Mouse (Mus musculus): ENCODE measurements at regions not wholly inside any gene's neighbourhood (a gene's known extent, or its start where the extent isn't known, plus 50 kb on each side); places are given as distances from the start of the nearest gene placed in this dataset.
"Not testable (repeated sequence)": the region's sequence is repeated elsewhere in the genome, so short reads cannot be mapped to it uniquely, and the experiment has no call there.

DNA sequence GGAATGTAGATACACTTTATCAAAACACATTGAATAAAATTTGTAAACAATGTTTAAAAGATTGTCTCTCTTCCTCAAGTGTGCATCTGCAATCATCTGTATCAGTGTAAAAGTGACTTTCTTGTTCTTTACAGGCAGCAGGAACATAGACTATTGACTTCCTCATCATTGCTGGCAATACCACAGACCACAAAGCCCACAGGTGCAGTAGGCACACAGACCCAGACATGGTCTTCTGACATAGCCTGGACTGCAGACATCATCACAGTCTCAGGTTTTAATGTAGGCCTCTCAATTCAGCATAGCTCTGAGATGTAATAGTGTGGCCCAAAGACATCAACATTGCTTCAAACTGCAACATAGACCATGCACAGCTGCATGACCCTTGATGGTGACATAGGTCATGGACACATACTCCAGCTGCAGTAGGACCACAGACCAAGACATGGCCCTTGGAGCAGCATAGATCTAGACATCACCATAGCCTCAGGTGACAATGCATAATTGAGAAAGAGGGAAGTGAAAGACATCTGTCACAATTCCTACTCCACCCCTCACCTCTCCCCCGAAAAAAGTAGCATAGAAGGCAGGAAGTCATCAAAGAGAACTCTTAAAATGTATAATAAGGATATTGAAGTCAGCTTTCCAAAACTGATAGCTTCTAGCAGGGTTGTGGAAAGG, 74.1 kb upstream of the Speer2 start:
- DNase-seq (ENCODE audit: low spot score in 2 of 2) = no peak

DNA sequence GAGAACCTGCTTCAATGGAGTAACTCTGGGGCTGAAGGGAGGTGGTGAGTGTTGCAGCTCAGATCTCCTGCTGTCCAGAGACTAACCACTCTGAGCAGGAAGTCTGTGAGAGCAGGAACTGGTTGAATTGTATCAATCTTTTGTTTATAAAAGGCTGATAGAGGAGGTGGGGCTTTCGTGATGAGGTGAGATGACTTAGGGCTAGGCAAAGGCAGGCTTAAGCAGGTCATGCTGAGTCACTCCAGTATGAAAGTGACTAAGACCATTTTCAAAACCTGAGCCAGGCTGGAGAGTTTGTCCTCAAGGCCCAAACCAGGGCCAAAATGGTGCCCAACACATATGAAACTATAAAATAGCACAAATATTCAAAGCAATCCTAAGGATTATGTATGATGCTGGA, 80.1 kb upstream of the Speer2 start:
- DNase-seq (ENCODE audit: low spot score in 2 of 2) = no peak

DNA sequence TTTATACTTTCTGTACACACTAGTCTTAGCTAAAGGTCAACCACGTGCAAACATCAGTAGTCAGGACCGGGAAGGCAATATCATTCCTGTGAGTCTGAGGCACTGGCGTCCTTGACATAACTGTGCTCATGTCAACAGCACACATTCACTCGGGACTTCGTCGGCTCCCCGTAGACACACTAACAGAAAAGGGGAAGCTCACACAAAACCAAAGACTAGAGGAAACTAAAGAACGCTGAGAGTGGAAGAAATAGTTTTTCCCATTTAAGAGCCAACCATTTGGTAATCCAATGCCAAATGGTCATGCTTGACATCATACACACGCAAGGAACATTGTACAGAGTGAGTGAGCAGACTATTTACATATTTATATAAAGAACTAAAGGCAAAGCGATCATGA, 85.2 kb upstream of the Speer2 start:
- DNase-seq (ENCODE audit: low spot score in 2 of 2) = no peak

DNA sequence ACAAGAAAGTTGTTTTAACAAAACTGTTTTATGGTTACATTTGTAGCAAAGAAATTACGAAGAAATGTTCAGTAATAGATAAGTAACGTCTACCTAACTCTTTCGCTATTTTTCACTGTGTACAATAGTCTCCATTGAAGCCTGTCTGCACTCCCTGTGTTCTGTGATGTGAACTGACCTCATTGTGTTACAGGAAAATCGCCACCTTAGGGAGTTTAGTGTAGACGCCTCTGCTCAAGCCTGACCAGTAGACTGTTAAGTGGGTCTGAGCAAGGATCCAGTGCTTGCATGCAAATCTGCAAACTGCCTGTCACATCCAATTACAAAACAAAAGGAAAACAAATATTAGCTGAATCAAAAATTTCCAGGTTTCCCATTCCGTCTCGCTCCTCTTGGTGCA, 85.8 kb upstream of the Speer2 start:
- no peak for DNase-seq (ENCODE audit: low spot score in 2 of 2)

DNA sequence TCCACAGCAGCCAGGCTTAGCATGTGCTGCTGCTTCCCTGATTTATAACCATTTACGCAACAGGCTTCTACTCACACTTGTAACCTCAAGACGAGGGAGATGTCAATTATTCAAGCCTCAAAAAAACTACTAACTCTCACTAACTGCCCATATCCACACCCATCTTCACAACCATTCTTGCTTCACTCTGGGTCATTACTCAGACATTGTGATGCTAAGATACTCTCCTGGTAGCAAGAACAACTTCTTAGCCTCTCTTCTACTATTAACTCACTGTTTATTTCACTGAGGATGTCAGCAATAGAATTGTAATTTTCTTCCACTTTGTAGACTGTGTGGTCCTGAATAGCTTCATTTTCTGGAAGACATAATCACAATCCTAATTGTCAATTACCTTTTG, 88.0 kb upstream of the Speer2 start:
- DNase-seq (ENCODE audit: low spot score in 2 of 2) = no peak

DNA sequence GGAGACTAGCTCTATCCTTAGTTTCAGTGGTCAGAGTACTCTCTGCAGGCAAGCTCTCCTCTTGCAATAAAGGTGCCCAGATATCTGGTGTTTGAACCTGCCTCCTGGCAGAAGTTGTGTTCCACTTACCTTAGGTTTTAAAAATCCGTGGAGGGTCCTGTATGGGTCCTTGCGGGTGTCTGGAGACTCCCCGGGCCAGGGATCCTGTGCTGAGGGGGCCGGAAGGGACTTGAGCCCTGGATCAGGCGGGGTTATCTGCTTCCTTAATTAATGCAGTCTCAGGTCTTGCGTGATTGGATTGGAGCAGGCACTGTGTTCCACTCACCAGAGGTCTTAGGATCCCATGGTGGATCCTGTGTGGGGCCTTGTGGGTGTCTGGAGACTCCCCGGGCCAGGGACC, 103.0 kb upstream of the Speer2 start:
- DNase-seq (ENCODE audit: low spot score in 2 of 2) = not testable (repeated sequence)

DNA sequence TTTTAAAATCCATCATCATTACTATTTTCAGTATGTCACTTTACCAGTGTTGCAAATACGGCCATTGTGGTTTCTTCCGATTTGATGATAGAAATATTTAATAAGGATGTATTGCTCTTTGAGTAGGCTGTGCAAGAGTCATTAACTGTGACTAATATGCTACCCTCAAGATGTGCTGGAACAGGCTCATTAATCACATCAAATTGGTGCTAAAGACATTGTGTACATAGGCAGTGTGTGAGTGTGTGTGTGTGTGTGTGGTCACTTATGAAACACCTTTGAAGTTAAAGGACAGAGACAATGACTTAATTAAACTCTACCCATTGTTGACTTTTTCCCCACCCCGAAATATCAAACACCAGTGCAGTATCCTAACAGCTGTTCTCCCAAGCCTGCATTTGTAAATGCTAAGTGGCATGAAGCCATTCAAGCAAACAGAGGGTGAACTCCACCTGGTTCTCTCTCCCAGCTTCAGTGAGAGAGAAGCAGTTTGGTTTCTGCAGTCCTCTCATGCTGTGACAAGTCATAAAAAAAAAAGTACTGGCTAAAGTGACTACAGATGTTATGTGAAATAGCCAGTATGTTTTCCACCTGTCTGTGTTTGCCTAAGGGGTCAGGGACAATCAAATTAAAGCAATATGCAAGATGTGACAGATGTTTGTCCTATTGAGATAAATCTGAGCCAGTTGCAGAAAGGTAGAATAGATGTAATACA, 116.4 kb upstream of the Speer2 start:
- DNase-seq (ENCODE audit: low spot score in 2 of 2) = no peak

DNA sequence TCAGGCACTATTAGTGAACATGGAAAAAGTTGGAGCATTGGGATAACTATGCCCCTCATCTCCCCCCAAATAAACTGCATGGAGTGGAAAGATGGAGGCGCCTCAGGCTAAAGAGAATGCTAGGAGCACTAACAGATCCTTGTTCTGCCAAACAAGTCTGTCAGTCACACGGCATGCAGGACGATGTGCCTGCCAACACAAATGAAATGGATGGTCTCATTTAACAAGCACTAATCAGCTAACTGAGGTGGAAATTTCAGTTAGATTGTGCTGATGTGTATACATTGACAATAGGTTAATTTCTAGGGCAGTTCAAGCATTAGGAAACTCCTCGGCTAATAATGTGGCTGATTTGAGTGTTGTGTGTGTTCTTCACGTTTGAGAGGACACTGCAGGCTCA, 120.8 kb upstream of the Speer2 start:
- DNase-seq (ENCODE audit: low spot score in 2 of 2) = no peak

DNA sequence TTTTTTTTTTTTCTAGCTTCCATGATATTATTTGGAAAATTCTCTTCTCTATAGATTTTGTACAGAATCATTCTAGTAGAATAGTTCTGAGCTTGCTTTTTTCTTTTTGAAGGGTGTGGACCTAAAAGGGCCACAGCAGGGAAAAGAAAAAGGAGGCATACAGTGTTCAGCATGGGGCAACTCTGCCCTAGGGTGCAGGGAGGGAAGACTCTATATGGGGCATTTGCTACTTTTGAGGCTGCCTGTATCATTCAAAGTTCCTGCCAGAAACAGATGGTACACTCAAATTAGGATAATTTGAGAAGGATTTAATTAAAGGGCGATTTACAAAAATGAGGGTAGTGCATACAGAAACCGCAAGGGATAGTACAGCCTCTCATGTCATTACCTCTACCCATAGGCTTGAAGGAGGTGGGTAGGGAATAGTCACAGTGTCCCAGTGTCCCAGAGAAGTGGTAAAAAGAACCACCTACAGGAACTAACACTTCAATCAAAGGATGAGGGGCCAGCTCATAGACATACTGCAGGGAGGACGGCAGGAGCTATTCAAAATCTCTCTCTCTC, 128.4 kb upstream of the Speer2 start:
- no peak for DNase-seq (ENCODE audit: low spot score in 2 of 2)

DNA sequence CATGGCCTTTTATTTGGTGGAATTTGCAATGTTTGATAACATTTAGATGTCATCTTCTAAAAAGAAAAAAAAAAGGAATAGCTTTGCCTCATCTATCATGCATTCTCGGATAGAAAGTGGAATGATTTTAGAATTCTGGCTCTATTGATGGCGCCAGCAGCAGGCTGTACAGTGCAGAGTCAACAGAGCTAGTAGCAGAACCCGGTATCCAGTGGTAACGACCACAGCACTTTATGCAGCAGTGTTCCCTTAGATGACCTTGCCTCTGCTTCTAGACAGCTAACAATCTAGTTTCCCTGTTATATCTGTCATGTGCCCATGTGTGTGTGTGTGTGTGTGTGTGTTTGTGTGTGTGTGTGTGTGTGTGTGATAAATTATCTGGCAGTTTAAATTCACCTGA, 129.2 kb upstream of the Speer2 start:
- DNase-seq (ENCODE audit: low spot score in 2 of 2) = no peak

DNA sequence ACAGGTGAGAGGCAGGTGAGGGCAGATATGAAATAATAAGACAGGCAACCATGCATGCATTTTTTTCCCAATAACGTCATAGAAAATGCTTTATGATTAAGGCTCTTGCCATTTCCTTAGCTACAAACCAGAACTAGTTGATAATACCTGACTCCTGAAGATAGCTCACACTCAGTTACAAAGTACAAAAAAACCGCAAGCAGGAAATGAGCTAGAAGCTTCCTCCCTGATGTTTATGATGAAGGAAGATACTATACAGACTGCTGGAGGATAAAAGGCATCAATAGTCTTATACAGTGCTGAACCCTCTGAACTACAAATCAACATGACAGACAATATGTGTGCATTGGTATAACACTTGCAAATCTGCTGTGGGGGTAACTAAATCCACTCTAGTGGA, 143.3 kb upstream of the Speer2 start:
- DNase-seq (ENCODE audit: low spot score in 2 of 2) = no peak

DNA sequence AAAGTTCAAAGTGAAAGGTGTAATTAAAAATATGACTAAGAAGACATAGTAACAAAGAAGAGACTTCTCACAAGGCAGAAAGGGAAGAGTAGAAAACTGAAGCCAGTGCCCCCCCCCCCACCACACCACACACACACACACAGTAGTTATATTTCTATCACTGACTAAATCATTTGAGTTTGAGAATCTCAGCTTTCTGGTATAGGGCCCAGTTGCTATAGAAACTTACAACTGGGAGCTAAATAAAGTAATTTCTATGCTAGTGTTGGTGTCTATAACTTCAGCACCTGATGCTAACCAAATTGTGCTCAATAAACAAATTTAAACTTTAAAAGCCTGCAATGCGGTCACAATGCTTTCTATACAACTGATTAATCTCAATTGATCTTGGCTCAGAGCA, 153.4 kb upstream of the Speer2 start:
- no peak for DNase-seq (ENCODE audit: low spot score in 2 of 2)

DNA sequence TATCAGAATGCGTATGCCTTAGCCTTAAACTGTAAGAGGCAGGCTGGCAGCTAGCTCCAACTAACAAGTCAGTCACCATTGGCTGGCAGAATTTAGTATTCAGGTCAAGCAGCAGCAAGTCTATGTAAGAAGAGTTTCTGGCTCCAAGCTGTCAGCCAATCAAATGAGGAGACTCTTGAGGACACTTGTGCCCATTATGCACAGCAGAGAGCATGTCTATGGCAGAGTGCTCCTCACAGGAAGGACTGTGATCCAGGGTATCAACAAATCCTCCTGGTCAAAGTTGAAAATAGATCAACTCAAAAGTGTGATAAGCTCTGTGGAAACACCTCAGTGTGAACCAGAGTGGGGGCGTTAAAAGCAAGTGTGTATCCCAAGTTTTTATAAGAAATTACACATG, 156.0 kb upstream of the Speer2 start:
- DNase-seq (ENCODE audit: low spot score in 2 of 2) = no peak

DNA sequence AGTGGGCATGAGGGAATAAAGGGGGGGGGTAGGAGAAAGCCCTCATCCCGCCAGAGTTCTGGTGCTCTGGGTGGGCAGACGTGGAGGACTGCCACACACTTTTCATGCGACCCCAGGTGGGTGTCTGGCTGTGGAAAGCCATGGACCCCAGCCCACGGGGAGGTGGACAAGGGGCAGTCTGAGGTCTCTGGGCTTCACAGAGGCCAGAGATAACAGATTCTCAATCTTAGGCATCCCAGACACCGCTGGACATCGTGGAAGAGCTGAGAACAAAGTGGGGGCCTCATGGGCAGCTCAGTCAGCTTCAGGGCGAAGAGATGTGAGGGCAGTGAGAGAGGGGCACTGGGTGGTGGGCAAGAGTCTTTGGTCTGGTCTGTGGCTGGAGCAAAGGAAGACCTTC, 157.9 kb upstream of the Speer2 start:
- no peak for DNase-seq (ENCODE audit: low spot score in 2 of 2)

DNA sequence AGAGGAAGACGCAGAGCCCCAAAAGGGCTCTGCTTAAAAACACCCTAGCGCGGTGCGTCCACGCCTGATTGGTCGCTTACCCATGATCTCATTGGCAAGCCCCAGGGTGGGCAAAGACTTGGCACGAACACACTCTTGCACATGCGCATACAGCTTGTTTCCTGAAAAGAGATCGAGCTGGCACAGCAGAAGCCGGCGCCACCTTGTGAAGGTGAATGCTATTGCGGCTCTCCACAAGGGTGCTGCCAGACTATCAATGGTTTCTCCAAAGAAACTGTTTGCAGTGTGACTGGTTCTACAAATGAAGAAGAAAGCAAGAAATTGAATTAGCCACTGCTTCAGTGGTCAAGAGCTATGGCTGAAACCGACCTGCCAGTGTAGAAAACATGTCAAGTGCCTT, 165.1 kb upstream of the Speer2 start:
- DNase-seq (ENCODE audit: low spot score in 2 of 2) = no peak

DNA sequence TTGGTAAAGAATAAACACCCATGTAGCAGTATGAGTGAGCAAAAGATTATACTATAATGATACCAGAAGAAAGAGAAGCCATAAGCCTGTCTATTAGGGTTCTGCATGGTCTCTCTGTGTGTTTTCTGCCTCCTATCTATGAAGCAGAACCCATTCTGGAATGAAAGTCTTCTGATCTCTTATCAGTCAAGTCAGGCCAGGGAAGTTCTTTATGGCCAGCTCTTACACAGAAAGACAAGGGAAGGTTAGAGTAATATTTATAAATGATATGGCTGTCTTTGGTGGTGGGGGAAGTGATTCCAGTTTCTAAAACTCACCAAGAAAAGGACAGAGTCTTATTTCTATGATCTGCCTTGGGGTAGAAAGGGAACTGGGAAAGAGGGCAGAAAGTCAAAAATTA, 182.0 kb upstream of the Speer2 start:
- DNase-seq (ENCODE audit: low spot score in 2 of 2) = no peak

DNA sequence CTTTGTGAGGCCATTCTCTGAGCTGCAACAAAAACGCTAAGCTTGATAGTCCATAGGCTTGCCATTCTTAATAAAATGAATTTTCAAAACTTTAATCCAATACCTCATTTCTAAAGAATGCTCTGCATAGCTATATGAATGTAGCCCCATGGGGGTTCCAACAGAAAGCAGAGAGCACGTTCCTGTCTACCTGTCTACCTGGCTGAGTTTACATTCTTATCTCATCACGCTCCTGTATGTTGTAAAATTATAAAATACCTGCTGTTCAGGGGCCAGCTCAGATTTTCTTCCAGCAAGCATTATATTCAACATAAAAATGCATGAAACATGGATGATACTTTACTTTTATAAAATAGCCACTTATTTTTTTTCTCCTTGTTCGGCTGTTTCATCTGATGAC, 182.5 kb upstream of the Speer2 start:
- no peak for DNase-seq (ENCODE audit: low spot score in 2 of 2)

DNA sequence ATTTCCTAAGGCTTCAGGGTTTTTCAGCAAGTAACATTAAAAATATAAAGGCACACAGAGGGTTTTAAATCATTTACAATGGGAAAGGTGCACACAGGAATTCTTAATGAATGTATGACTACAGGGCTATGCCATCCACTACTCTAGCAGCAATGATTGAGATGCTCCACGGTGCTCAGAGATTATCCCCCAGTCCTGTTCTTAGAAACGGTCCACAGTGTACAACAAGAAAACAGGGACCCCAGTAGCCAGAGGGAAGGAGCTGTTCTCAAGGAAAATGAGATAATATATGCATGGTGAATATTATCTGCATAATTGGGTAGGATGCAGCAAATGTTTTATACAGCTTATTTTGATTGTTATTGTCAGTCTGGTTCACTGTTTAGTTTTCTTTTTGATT, 186.3 kb upstream of the Speer2 start:
- no peak for DNase-seq (ENCODE audit: low spot score in 2 of 2)

DNA sequence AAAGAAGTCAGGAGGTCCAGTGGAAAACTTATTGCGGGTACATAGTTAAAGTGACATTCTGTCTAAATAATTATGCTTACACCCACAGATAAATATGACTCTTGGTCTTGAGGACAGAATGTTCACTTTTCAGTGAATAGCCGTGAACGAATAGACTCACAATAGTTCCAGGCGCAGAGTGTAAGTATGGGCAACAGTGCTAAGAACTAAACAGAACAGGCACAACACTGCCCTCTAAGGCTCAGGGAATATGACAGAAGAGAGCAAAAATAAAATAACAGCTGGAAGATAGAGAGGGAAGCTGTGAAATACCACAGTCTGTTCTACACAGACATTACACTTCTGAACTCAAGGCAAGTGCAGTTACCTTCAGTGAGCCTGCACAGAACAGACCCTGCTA, 207.9 kb upstream of the Speer2 start:
- no peak for DNase-seq (ENCODE audit: low spot score in 2 of 2)

DNA sequence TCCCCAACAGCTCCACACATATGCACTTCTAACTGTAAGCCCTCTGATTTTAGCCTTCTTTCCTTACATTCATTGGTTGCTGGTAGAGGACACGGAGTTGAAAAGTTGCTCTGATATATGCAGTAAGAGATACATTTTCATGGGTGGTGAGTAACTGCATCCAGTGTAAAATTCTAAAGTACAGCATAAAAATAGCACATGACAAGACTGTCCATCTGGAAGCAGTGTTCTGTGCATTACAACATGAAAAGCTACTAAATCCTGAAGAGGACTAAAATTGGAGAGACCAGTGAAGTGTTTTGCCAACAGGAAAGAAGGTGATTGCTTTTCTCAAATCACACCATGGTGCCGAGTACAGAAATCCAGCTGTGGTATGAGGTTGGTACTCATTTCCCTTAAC, 210.2 kb upstream of the Speer2 start:
- DNase-seq (ENCODE audit: low spot score in 2 of 2) = peak in 1 of 2 experiments; percentile 6

DNA sequence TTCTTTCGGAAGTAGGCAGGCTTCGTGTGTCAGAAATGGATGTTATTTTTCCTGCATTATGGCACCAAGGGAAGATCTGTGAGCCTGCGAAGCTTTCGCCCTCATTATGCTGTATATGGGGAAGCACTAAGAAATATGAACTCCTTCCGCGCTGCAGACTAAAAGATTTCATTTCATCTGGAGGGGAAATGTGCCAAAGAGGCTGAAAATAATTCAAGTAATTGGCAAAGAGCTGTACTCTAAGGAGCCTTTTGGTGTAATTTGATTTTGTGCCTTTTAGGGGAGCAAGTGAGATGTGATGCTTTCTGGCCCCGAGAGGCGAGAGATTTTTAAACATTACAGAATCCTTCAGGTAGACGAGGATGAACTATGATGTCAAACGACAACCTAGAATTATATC, 216.0 kb upstream of the Speer2 start:
- DNase-seq (ENCODE audit: low spot score in 2 of 2) = no peak

DNA sequence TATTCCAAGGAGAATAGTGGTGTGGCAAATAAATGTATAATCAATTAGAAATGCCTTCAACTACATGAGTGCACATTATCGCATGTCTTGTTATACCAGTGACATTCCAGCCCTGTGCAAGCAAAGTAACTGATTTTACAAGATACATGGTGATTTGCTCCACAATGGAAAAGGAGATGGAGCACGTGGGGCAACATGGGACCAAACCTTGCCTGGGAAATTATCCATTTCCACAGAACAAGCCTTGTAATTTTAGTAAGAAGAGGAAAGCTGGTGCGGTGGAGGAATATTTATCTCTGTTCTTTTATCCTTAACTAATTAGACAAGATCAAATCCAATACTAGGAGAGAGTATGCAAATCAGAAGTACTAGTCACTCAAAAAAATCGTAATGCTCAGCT, 222.5 kb upstream of the Gbe1 start:
- DNase-seq (ENCODE audit: low spot score in 2 of 2) = no peak

DNA sequence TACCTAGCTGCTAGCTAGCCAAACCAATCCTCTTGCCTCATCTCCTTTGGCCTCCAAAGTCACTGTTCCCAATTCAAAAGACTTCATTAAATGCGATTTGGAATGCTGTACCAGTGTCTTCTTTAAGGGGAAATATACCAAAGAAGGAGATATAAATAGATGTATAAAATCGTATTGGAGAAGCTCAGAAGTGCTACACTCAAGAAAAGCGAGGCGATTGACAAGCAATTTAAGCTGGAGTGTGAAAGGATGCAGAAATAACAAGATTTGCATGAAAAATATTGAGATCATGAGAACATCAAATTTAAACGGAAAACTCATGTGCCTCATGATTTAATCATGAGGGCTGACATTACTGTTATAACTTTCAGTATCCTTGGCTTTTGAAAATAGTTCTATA, 221.8 kb upstream of the Gbe1 start:
- no peak for DNase-seq (ENCODE audit: low spot score in 2 of 2)

DNA sequence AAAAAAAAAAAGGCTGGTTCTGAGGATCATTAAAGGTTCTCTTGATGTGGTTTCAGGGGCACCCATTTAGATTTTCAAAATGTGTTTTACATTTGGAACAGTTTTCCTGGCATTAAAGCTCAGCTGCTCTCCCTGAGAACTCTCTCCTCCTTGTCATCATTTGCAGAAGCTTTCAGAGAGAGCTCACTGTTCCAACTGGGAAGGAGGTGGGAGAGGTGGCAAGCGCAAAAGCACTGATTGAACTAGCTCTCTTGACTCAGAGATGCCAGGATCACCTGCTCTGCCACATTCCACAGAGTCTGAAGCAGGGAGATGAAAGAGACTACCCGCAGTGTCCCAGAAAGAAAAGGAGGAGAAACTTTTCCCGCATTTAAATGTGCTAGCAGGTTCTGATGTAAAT, 220.5 kb upstream of the Gbe1 start:
- DNase-seq (ENCODE audit: low spot score in 2 of 2) = peak in 1 of 2 experiments; percentile 74

Data from right cerebral cortex, postnatal 36 days (tissue).